Mouse (Mus musculus): ENCODE data around the gene Slc12a4. TPM values are rescaled to one million over a fixed set of nuclear protein-coding genes. Genes with fewer than 3 reads are reported as not detected.

Slc12a4 gene
- polyA plus RNA-seq, 1 experiment = 57.1 TPM

DNA sequence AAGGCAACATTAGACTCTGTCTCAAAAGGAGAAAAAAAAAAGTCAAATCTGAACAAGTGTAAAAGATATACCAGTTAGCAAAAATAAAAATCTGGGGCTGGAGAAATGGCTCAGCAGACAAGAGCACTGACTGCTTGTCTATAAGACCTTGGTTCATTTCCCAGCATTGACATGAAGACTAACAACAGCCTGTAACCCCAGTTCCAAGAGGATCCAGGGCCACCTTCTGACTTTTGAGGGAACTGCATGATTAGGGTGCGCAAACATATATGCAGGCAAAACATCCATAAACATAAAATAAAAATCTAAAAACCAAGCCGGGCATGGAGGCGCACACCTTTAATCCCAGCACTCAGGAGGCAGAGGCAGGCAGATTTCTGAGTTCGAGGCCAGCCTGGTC is 40.5 kb upstream of the Slc12a4 start:
- TF ChIP-seq CTCF (IDR thresholded peaks at IDR 0.05; ENCODE audit: low read depth, low read length) (no peak), POLR2A (IDR thresholded peaks at IDR 0.05; ENCODE audit: insufficient read depth, low read length) (no peak), EP300 (IDR thresholded peaks at IDR 0.05; ENCODE audit: insufficient read depth, low read depth, low read length) (no peak)
- no peak overlapping the region for H3K4me3 ChIP-seq (ENCODE audit: low read depth, low read length)
- H3K36me3 ChIP-seq (ENCODE audit: control insufficient read depth, insufficient read depth, low read length, poor library complexity, severe bottlenecking) = peaks cover 4% of the 10 kb centered on the region; the same call in 1 of the 2 replicates
- no peaks in the 10 kb centered on the region for H3K9me3 ChIP-seq (replicated peaks; ENCODE audit: control insufficient read depth, insufficient read depth, low read length, poor library complexity, severe bottlenecking)
- H3K9ac ChIP-seq (ENCODE audit: low read depth, poor library complexity, severe bottlenecking) = no peak overlapping the region
- no peaks in the 10 kb centered on the region for H3K27me3 ChIP-seq (ENCODE audit: control insufficient read depth, insufficient read depth, low read length, poor library complexity, severe bottlenecking)
- H3K4me1 ChIP-seq (ENCODE audit: control insufficient read depth, insufficient read depth, low read length) = no peaks in the 10 kb centered on the region
- H3K27ac ChIP-seq (ENCODE audit: insufficient read depth, low read length) = no peak overlapping the region

DNA sequence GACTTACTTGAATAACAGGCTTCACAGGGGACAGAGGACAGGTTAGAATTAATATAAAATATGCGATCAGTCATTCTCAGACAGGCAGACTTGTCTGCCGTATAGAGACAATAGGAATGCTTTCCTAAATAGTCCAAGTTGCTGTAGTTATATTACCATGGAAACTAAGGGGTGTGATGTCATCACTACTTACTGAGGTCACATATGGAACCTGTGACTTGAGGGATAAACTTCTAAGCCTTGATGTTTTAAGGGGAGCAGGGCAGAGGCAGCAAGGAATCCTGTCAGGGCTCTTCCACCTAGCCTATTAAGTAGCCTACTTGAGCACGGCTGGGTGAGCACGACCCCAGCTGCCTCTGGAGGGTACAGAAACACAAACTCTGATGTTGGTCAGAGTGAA is 40.0 kb upstream of the Slc12a4 start, which contains the start of gene Dpep2nb:
Gene Dpep2nb, minus strand, starts transcription at position 101 of the 400 bp plus-strand sequence.
- Histone ChIP-seq H3K4me1 (ENCODE audit: control insufficient read depth, insufficient read depth, low read length) (no peaks in the 10 kb centered on the region), H3K9me3 (replicated peaks; ENCODE audit: control insufficient read depth, insufficient read depth, low read length, poor library complexity, severe bottlenecking) (no peaks in the 10 kb centered on the region), H3K27me3 (ENCODE audit: control insufficient read depth, insufficient read depth, low read length, poor library complexity, severe bottlenecking) (no peaks in the 10 kb centered on the region), H3K27ac (ENCODE audit: insufficient read depth, low read length) (no peak within 1 kb of the TSS), H3K36me3 (ENCODE audit: control insufficient read depth, insufficient read depth, low read length, poor library complexity, severe bottlenecking) (peaks cover 4% of the 10 kb centered on the region; the same call in 1 of the 2 replicates), H3K9ac (ENCODE audit: low read depth, poor library complexity, severe bottlenecking) (no peak within 1 kb of the TSS), H3K4me3 (ENCODE audit: low read depth, low read length) (no peak within 1 kb of the TSS)
- no peak for TF ChIP-seq CTCF (IDR thresholded peaks at IDR 0.05; ENCODE audit: low read depth, low read length)
- no peak for TF ChIP-seq EP300 (IDR thresholded peaks at IDR 0.05; ENCODE audit: insufficient read depth, low read depth, low read length)
- no peak for TF ChIP-seq POLR2A (IDR thresholded peaks at IDR 0.05; ENCODE audit: insufficient read depth, low read length)

- TF ChIP-seq POLR2A (IDR thresholded peaks at IDR 0.05; ENCODE audit: insufficient read depth, low read length) (no peak), EP300 (IDR thresholded peaks at IDR 0.05; ENCODE audit: insufficient read depth, low read depth, low read length) (no peak), CTCF (IDR thresholded peaks at IDR 0.05; ENCODE audit: low read depth, low read length) (no peak)
- Histone ChIP-seq H3K27me3 (ENCODE audit: control insufficient read depth, insufficient read depth, low read length, poor library complexity, severe bottlenecking) (no peaks in the 10 kb centered on the region), H3K9me3 (replicated peaks; ENCODE audit: control insufficient read depth, insufficient read depth, low read length, poor library complexity, severe bottlenecking) (no peaks in the 10 kb centered on the region), H3K36me3 (ENCODE audit: control insufficient read depth, insufficient read depth, low read length, poor library complexity, severe bottlenecking) (peaks cover 4% of the 10 kb centered on the region; the same call in 1 of the 2 replicates), H3K27ac (ENCODE audit: insufficient read depth, low read length) (no peak overlapping the region), H3K4me3 (ENCODE audit: low read depth, low read length) (no peak overlapping the region), H3K9ac (ENCODE audit: low read depth, poor library complexity, severe bottlenecking) (no peak overlapping the region), H3K4me1 (ENCODE audit: control insufficient read depth, insufficient read depth, low read length) (no peaks in the 10 kb centered on the region)
Measured at GRCm38 (mm10) chr8:106004538-106005207, 38.8 kb upstream of the Slc12a4 start.

DNA sequence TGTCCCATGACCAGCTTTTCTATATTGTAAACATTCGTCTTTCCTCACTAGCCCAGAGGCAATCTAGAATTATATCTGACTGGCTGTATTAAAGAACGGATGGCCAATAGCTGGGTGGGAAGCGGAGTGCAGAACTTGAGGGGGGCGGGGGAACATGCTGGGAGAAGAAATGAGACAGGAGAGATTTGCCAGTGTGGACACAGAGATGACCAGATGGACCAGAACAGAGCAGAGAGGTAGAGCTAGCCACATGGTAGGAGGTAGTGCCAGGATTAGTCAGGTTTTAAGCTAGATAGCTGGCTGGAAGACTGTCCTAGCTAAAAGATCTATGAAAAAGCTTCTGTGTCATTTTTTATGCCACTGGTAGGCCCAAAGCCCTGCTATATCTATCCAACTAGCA is 36.0 kb upstream of the Slc12a4 start:
- Histone ChIP-seq H3K27ac (ENCODE audit: insufficient read depth, low read length) (no peak overlapping the region), H3K27me3 (ENCODE audit: control insufficient read depth, insufficient read depth, low read length, poor library complexity, severe bottlenecking) (no peaks in the 10 kb centered on the region), H3K9ac (ENCODE audit: low read depth, poor library complexity, severe bottlenecking) (no peak overlapping the region), H3K4me3 (ENCODE audit: low read depth, low read length) (no peak overlapping the region), H3K36me3 (ENCODE audit: control insufficient read depth, insufficient read depth, low read length, poor library complexity, severe bottlenecking) (no peaks in the 10 kb centered on the region), H3K4me1 (ENCODE audit: control insufficient read depth, insufficient read depth, low read length) (no peaks in the 10 kb centered on the region), H3K9me3 (replicated peaks; ENCODE audit: control insufficient read depth, insufficient read depth, low read length, poor library complexity, severe bottlenecking) (no peaks in the 10 kb centered on the region)
- TF ChIP-seq POLR2A (IDR thresholded peaks at IDR 0.05; ENCODE audit: insufficient read depth, low read length) (no peak), CTCF (IDR thresholded peaks at IDR 0.05; ENCODE audit: low read depth, low read length) (no peak), EP300 (IDR thresholded peaks at IDR 0.05; ENCODE audit: insufficient read depth, low read depth, low read length) (no peak)

DNA sequence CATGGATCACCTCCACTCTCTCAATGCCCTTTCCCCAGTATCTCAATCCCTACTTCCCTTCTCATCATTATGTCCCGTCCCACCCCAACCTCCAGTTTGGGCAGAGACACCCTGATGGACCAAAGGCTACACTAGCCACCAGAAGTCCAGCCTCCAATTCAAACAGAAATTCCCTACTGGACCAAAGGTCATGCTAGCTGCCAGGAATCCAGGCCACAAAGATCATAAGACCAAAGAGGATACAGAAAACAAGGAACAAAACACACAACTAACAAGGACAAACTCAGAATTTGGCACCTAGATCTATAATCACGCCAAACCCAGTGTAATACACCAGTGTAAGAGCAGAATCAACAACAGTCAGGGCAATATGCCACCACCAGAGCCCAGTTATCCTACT is 33.1 kb upstream of the Slc12a4 start:
- Histone ChIP-seq H3K9me3 (replicated peaks; ENCODE audit: control insufficient read depth, insufficient read depth, low read length, poor library complexity, severe bottlenecking) (no peaks in the 10 kb centered on the region), H3K27ac (ENCODE audit: insufficient read depth, low read length) (no peak overlapping the region), H3K9ac (ENCODE audit: low read depth, poor library complexity, severe bottlenecking) (no peak overlapping the region), H3K4me1 (ENCODE audit: control insufficient read depth, insufficient read depth, low read length) (no peaks in the 10 kb centered on the region), H3K27me3 (ENCODE audit: control insufficient read depth, insufficient read depth, low read length, poor library complexity, severe bottlenecking) (no peaks in the 10 kb centered on the region), H3K4me3 (ENCODE audit: low read depth, low read length) (no peak overlapping the region), H3K36me3 (ENCODE audit: control insufficient read depth, insufficient read depth, low read length, poor library complexity, severe bottlenecking) (no peaks in the 10 kb centered on the region)
- TF ChIP-seq EP300 (IDR thresholded peaks at IDR 0.05; ENCODE audit: insufficient read depth, low read depth, low read length) (no peak), POLR2A (IDR thresholded peaks at IDR 0.05; ENCODE audit: insufficient read depth, low read length) (no peak), CTCF (IDR thresholded peaks at IDR 0.05; ENCODE audit: low read depth, low read length) (no peak)

DNA sequence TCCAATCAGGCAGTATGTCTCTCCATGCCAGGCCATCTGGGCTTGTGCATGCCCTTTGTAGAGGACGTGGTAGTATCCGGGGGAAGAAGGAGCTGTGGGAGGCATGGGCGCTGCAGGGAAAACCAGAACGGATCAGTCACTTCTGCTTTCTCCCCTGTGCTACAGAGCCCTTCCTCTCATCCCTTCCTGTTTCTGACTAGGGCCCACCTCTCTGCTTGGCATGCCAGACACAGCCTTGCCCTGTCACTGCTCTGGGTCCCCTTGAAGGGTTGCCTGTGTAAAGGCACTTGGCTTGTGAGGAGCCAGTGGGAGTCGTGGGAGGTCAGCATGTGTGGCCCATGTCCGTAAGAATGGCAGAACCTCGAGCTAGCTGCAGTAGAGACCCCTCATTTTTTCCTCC is 30.5 kb upstream of the Slc12a4 start:
- no peak overlapping the region for H3K9ac ChIP-seq (ENCODE audit: low read depth, poor library complexity, severe bottlenecking)
- H3K9me3 ChIP-seq (replicated peaks; ENCODE audit: control insufficient read depth, insufficient read depth, low read length, poor library complexity, severe bottlenecking) = no peaks in the 10 kb centered on the region
- no peak overlapping the region for H3K4me3 ChIP-seq (ENCODE audit: low read depth, low read length)
- no peak overlapping the region for H3K27ac ChIP-seq (ENCODE audit: insufficient read depth, low read length)
- H3K27me3 ChIP-seq (ENCODE audit: control insufficient read depth, insufficient read depth, low read length, poor library complexity, severe bottlenecking) = no peaks in the 10 kb centered on the region
- no peaks in the 10 kb centered on the region for H3K4me1 ChIP-seq (ENCODE audit: control insufficient read depth, insufficient read depth, low read length)
- no peaks in the 10 kb centered on the region for H3K36me3 ChIP-seq (ENCODE audit: control insufficient read depth, insufficient read depth, low read length, poor library complexity, severe bottlenecking)
- TF ChIP-seq EP300 (IDR thresholded peaks at IDR 0.05; ENCODE audit: insufficient read depth, low read depth, low read length) (no peak), POLR2A (IDR thresholded peaks at IDR 0.05; ENCODE audit: insufficient read depth, low read length) (no peak), CTCF (IDR thresholded peaks at IDR 0.05; ENCODE audit: low read depth, low read length) (no peak)
